ENCODE assay signal across 8 mouse cellular contexts in the genomic region with DNA sequence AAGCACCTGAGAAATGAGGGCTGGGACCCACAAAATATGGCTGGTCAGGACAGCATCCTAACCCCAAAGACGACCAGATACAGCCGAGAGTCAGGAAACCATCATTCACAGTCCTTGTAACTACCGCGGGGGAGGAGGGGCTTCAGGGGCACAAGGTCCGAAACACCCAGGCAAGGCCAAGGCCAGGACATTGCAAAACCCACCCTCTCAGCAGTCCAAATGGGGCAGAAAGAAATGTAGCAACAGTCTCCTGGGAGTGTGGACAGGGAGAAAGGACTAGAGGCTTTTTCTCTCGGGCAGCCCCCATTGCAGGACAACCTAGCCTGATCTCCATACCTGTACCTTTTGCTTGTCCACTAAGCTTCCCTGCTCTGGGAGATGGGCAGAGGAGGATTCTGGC. TPM values are rescaled to one million over a fixed set of nuclear protein-coding genes. Genes with fewer than 3 reads are reported as not detected.
DNase-seq lines count a peak whose midpoint lies in the region; ATAC-seq and TF ChIP-seq lines count a peak whose summit lies in the region.

No protein-coding gene starts in this region.

- peak overlapping the region; percentile 93 for H3K4me3 ChIP-seq in bone marrow, adult 2 months (replicated peaks; ENCODE audit: control insufficient read depth, low read depth, low read length)
- H3K4me3 ChIP-seq in hindbrain, postnatal 0 days (ENCODE audit: low read length): peak overlapping the region; percentile 56
- peak overlapping the region; percentile 50 for H3K4me3 ChIP-seq in midbrain, embryonic 16.5 days (ENCODE audit: low read depth, low read length)

- 5% methylated on average over 6 of the region's 6 CpGs for WGBS in bone marrow, adult 2 months
- whole genome bisulfite sequencing in hindbrain, postnatal 0 days: 22% methylated on average over 6 of the region's 6 CpGs
- WGBS in midbrain, embryonic 16.5 days: 18% methylated on average over 6 of the region's 6 CpGs

- H3K4me2 ChIP-seq in hindbrain, postnatal 0 days (ENCODE audit: low read depth, low read length): peak overlapping the region; percentile 72
- H3K4me2 ChIP-seq in midbrain, embryonic 16.5 days (ENCODE audit: low read length): peak overlapping the region; percentile 74

- H3K9me3 ChIP-seq in hindbrain, postnatal 0 days (ENCODE audit: low read length): no peaks in the 10 kb centered on the region
- H3K9me3 ChIP-seq in midbrain, embryonic 16.5 days (replicated peaks; ENCODE audit: control insufficient read depth, low read length, poor library complexity, severe bottlenecking): no peaks in the 10 kb centered on the region

- no peak for TF ChIP-seq CTCF in bone marrow, adult 2 months (IDR thresholded peaks at IDR 0.05; ENCODE audit: control insufficient read depth, insufficient read depth, low read length)
- TF ChIP-seq CTCF in hindbrain, postnatal 0 days (IDR thresholded peaks at IDR 0.05; ENCODE audit: low read depth): no peak

- no peaks in the 10 kb centered on the region for H3K36me3 ChIP-seq in hindbrain, postnatal 0 days (ENCODE audit: insufficient read depth, low read length)
- H3K36me3 ChIP-seq in midbrain, embryonic 16.5 days (ENCODE audit: control insufficient read depth, insufficient read depth, low read length): no peaks in the 10 kb centered on the region

- H3K27me3 ChIP-seq in hindbrain, postnatal 0 days (ENCODE audit: insufficient read depth, low read length): no peaks in the 10 kb centered on the region
- peaks cover 23% of the 10 kb centered on the region for H3K27me3 ChIP-seq in midbrain, embryonic 16.5 days (ENCODE audit: control insufficient read depth, insufficient read depth, low read depth, low read length)

- ATAC-seq in hindbrain, postnatal 0 days: peak; percentile 5; the same call in 1 of the 2 replicates
- ATAC-seq in midbrain, embryonic 16.5 days: peak; percentile 15; the same call in 1 of the 2 replicates
- no peak for ATAC-seq in monocyte, adult 5-6 weeks (replicated peaks; ENCODE audit: insufficient number of reproducible peaks, low FRiP score, low TSS enrichment, poor library complexity, severe bottlenecking)

- peak overlapping the region; percentile 100 for H3K27ac ChIP-seq in bone marrow, adult 2 months (ENCODE audit: control insufficient read depth, insufficient read depth, low read depth, low read length, poor library complexity)
- H3K27ac ChIP-seq in hindbrain, postnatal 0 days: 0 out of 2 replicates have a peak overlapping the region, but pooled peaks have one; percentile 8
- H3K27ac ChIP-seq in midbrain, embryonic 16.5 days (ENCODE audit: low read length): no peak overlapping the region

- H3K9ac ChIP-seq in hindbrain, postnatal 0 days (replicated peaks; ENCODE audit: low read length): peak overlapping the region; percentile 65
- H3K9ac ChIP-seq in midbrain, embryonic 16.5 days (ENCODE audit: low read depth, low read length): no peak overlapping the region

- no peak for TF ChIP-seq POLR2A in bone marrow, adult 2 months (IDR thresholded peaks at IDR 0.05; ENCODE audit: borderline replicate concordance, control insufficient read depth, low read depth, low read length)

- peak; percentile 36 for DNase-seq in kidney, postnatal 10 days
- DNase-seq in kidney, adult 8-10 months: no peak
- no peak for DNase-seq in hindbrain, postnatal 0 days (ENCODE audit: low spot score)
- DNase-seq in left cerebral cortex, adult 8-10 months (ENCODE audit: low spot score in 2 of 2): no peak
- DNase-seq in urinary bladder, adult 2 months (ENCODE audit: low spot score): no peak

- H3K4me1 ChIP-seq in bone marrow, adult 2 months (ENCODE audit: control insufficient read depth, insufficient read depth, low read length): peaks cover 8% of the 10 kb centered on the region
- no peaks in the 10 kb centered on the region for H3K4me1 ChIP-seq in hindbrain, postnatal 0 days (ENCODE audit: insufficient read depth, low read length)
- peaks cover 3% of the 10 kb centered on the region; the same call in 1 of the 2 replicates for H3K4me1 ChIP-seq in midbrain, embryonic 16.5 days (ENCODE audit: control insufficient read depth, insufficient read depth, low read length)

RNA-seq across cellular contexts. Expression of a gene that starts 1.1 kb away (rescaled TPM):
- polyA plus RNA-seq in bone marrow, adult 2 months (2011; ENCODE audit: insufficient read depth, insufficient read length, low replicate concordance, missing spikeins): 10.6 and 32.5 TPM in 2 replicates
- total RNA-seq in hindbrain, postnatal 0 days (2014; rRNA removed): 12.2 and 13.9 TPM in 2 replicates
- 6.2 and 8.2 TPM in 2 replicates for polyA plus RNA-seq in hindbrain, postnatal 0 days (2015; fragmentation: Nextera tagmentation; extraction: Ambion mirVana)
- polyA plus RNA-seq in midbrain, embryonic 16.5 days (2015; fragmentation: Nextera tagmentation; extraction: Ambion mirVana): 4.0 and 4.1 TPM in 2 replicates
- total RNA-seq in left cerebral cortex, adult 8-10 months (2022): 1 to 10 TPM; 1.5 to 3.9 (median 3.6) TPM
- 24.2 to 27.3 TPM (median 25.1 TPM) in 3 replicates for total RNA-seq in monocyte, adult 5-6 weeks (2017)
- polyA plus RNA-seq in urinary bladder, adult 2 months (2012; rRNA removed): 48.3 and 63.6 TPM in 2 replicates

RNA-seq across cellular contexts. Expression of a gene that starts 16.7 kb away (rescaled TPM):
- polyA plus RNA-seq in bone marrow, adult 2 months (2011; ENCODE audit: insufficient read depth, insufficient read length, low replicate concordance, missing spikeins): not detected in 2 replicates
- total RNA-seq in hindbrain, postnatal 0 days (2014; rRNA removed): not detected in 2 replicates
- polyA plus RNA-seq in hindbrain, postnatal 0 days (2015; fragmentation: Nextera tagmentation; extraction: Ambion mirVana): not detected in 2 replicates
- 0.30 TPM in 1 of 2 replicates, not detected in the other for polyA plus RNA-seq in midbrain, embryonic 16.5 days (2015; fragmentation: Nextera tagmentation; extraction: Ambion mirVana)
- total RNA-seq in left cerebral cortex, adult 8-10 months (2022): not detected
- total RNA-seq in monocyte, adult 5-6 weeks (2017): not detected in 3 replicates
- polyA plus RNA-seq in urinary bladder, adult 2 months (2012; rRNA removed): not detected in 2 replicates

RNA-seq across cellular contexts. Expression of a gene that starts 23.3 kb away (rescaled TPM):
- polyA plus RNA-seq in bone marrow, adult 2 months (2011; ENCODE audit: insufficient read depth, insufficient read length, low replicate concordance, missing spikeins): 91.0 and 128 TPM in 2 replicates
- total RNA-seq in hindbrain, postnatal 0 days (2014; rRNA removed): 70.4 and 79.5 TPM in 2 replicates
- polyA plus RNA-seq in hindbrain, postnatal 0 days (2015; fragmentation: Nextera tagmentation; extraction: Ambion mirVana): 74.8 and 76.5 TPM in 2 replicates
- polyA plus RNA-seq in midbrain, embryonic 16.5 days (2015; fragmentation: Nextera tagmentation; extraction: Ambion mirVana): 62.0 and 64.4 TPM in 2 replicates
- total RNA-seq in left cerebral cortex, adult 8-10 months (2022): 10 to 100 TPM; 63.8 to 88.2 (median 66.2) TPM
- total RNA-seq in monocyte, adult 5-6 weeks (2017): not detected in 3 replicates
- 155 and 208 TPM in 2 replicates for polyA plus RNA-seq in urinary bladder, adult 2 months (2012; rRNA removed)

RNA-seq across cellular contexts. Expression of a gene that starts 25.1 kb away (rescaled TPM):
- 0.99 and 4.2 TPM in 2 replicates for polyA plus RNA-seq in bone marrow, adult 2 months (2011; ENCODE audit: insufficient read depth, insufficient read length, low replicate concordance, missing spikeins)
- 289 and 302 TPM in 2 replicates for total RNA-seq in hindbrain, postnatal 0 days (2014; rRNA removed)
- 129 and 142 TPM in 2 replicates for polyA plus RNA-seq in hindbrain, postnatal 0 days (2015; fragmentation: Nextera tagmentation; extraction: Ambion mirVana)
- 153 and 155 TPM in 2 replicates for polyA plus RNA-seq in midbrain, embryonic 16.5 days (2015; fragmentation: Nextera tagmentation; extraction: Ambion mirVana)
- total RNA-seq in left cerebral cortex, adult 8-10 months (2022): 10 to 100 TPM; 69.1 to 74.8 (median 73.2) TPM
- 2.1 to 4.9 TPM in 2 of 3 replicates, not detected in the other for total RNA-seq in monocyte, adult 5-6 weeks (2017)
- polyA plus RNA-seq in urinary bladder, adult 2 months (2012; rRNA removed): 11.5 and 12.5 TPM in 2 replicates
